Mouse (Mus musculus) brain, embryonic 14.5 days (tissue): ENCODE measurements around the gene Plekhg3.

ENCODE experiments used
- CTCF ChIP-seq: fragments of 200-500 bp; IDR thresholded peaks from 2 replicates; pipeline ENCODE4 v1.5.1; 2012; ENCODE audit warnings: inconsistent platforms, mild to moderate bottlenecking, moderate library complexity, borderline replicate concordance; ENCODE audit not compliant: insufficient read depth, insufficient read length; ENCODE audit errors: extremely low read depth
- POLR2A ChIP-seq: fragments of 200-500 bp; IDR thresholded peaks from 2 replicates; pipeline ENCODE4 v1.6.1; 2012; ENCODE audit warnings: mild to moderate bottlenecking, inconsistent platforms, borderline replicate concordance; ENCODE audit not compliant: poor library complexity, insufficient read depth, insufficient read length, severe bottlenecking; ENCODE audit errors: extremely low read depth

DNA sequence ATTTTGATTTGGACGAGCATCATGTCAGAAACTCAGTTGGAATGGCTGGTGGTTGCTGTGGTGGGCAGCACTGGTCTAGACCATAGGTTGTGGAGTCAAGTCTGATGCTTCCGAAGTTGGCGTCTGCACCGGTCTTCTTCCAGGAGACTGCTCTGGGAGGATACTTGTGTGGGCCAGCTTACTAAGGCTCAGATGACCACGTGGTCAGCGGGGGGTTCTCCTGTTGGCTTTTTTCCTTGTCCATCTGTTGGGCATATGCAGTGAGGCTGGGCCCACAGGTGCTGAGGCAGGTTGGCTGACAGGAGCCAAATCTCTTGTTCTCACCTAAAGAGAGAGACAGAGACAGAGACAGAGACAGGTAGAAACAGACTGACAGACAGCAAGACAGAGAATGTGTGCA is 44.1 kb downstream of the Plekhg3 start:
- no peak for TF ChIP-seq POLR2A
- no peak for TF ChIP-seq CTCF
